Mouse (Mus musculus) forebrain, embryonic 10.5 days (tissue): Measurements from ENCODE around the gene Mapk10. TPM values are rescaled to one million over a fixed set of nuclear protein-coding genes. Genes with fewer than 3 reads are reported as not detected.

Source experiments
- polyA plus RNA-seq: library from polyadenylated mRNA; unstranded; fragments of >200 nt; fragmentation: Nextera tagmentation; extraction: Ambion mirVana; gene quantifications from 2 replicates; pipeline ENCODE4 v1.2.1, GENCODE M21; 2016

The Mapk10 gene
- polyA plus RNA-seq, 1 experiment from 2014 or later = 7.7 TPM

Other genes starting within 250 kb of the Mapk10 start
- gene Ptpn13, start 213.9 kb upstream of the Mapk10 start, polyA plus RNA-seq = 19.7 TPM in 2 replicates